Mouse (Mus musculus): ENCODE measurements around the gene Spag4.

Spag4 gene

DNA sequence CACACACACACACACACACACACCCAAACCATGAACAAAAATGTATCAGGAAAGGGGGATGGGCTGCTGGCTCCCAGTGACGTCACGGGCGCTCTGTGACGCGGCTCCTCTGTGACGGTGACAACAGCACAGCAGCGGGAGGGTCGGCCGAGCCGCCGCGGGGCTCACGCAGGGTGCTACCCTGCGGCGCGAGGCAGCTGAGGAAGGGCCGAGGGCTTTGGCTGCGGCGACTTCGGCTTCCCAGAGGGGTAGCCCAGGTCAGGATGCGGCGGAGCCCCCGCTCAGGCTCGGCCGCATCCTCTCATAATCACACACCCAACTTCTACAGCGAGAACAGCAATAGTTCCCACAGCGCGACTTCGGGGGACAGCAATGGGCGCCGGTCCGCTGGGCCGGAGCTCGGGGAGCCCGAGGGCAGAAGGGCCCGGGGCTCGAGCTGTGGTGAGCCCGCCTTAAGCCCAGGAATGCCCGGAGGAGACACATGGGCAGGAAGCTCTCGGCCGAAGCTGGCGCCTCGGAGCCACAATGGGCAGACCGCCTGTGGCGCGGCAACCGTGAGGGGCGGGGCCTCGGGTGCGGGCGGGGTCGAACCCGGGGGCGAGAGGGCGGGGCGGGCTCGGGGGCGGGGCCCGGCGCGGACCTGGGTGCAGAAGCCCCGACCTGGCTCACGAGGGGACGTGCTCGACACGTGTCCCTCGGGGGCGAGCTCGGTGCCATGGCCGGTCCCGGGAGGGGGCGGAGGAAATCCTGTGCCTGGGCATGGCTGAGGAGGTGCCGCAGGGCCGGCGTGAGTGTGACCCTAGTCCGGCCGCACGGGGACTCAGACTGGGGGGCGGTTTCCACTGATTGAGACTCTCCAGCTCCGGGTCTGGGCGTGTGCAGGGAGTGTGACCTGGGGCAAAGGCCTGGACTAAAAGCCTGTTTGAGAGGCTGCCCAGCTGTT is at the start of gene Spag4:
Spag4 (plus strand) TSS at position 77 of the 943 bp plus-strand sequence.
- DNase-seq (ENCODE audit: low read depth in 1 of 2, low spot score in 2 of 2): peak; percentile 8 to 56

GRCm38 (mm10) chr2:156018106-156018505 is 46.9 kb upstream of the Spag4 start:
- DNase-seq (ENCODE audit: low read depth in 1 of 2, low spot score in 2 of 2): no peak

DNA sequence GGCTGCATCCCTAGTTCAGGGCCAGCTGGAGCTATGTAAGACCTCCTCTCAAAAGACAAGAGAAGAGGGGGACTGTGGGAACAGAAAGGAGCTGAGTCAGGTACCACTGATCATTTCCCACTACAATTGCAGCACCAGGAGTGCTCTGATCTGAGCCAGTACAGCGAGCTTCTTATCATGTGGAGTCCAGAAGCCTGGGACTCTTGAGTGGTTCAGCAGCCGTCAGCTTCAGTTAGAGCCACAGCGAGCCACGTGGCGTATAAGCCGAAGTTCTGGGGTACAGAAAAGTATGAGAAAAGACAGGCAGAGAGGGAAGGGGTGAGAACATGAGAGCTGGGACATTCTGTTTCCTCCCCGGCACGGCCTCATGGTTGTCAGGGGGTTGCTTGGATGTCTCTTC is 43.8 kb upstream of the Spag4 start:
- no peak for DNase-seq (ENCODE audit: low read depth in 1 of 2, low spot score in 2 of 2)

GRCm38 (mm10) chr2:156021765-156022164 is 43.2 kb upstream of the Spag4 start:
- DNase-seq (ENCODE audit: low read depth in 1 of 2, low spot score in 2 of 2): no peak

GRCm38 (mm10) chr2:156025482-156025881 is 39.5 kb upstream of the Spag4 start:
- no peak for DNase-seq (ENCODE audit: low read depth in 1 of 2, low spot score in 2 of 2)

DNA sequence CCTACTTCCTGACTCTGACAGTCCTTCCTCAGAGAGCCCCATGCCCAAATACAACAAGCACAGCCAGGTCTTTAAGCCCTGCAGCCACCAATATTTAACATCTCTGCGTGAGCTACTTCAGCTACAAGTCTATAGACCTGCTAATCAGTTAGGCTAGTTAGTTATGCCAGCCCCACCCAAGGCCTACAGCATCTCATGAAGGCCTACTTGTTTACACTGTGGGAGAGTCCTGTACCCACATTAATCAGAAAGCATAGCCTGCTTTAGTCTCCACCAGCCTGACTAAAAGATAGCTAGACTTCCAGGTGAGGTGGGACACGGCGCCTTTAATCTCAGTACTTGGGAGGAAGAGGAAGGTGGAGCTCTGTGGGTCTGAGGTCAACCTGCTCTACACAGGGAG is 25.6 kb upstream of the Spag4 start:
- DNase-seq (ENCODE audit: low read depth in 1 of 2, low spot score in 2 of 2): no peak

GRCm38 (mm10) chr2:156042903-156043302 is 22.1 kb upstream of the Spag4 start:
- no peak for DNase-seq (ENCODE audit: low read depth in 1 of 2, low spot score in 2 of 2)

DNA sequence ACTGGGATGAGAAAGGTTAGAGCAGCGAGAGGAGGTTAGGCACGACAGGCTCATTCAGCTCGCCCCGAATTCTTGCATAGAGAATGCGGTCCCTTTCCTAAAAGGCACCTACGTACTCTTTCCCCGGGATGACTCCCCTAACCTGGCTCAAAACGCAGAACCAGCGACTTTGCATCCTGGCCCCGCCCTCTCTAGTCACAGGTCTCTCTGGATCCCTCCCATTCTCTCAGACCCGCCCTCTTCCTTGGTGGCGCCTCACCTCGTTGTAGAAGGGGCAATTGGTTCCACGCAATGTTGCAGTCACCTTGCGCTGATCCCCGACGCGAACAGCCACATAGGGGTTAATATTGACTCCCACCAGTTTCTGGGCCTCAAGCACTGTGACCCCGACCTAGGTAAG is 17.0 kb upstream of the Spag4 start:
- DNase-seq (ENCODE audit: low read depth in 1 of 2, low spot score in 2 of 2): no peak

DNA sequence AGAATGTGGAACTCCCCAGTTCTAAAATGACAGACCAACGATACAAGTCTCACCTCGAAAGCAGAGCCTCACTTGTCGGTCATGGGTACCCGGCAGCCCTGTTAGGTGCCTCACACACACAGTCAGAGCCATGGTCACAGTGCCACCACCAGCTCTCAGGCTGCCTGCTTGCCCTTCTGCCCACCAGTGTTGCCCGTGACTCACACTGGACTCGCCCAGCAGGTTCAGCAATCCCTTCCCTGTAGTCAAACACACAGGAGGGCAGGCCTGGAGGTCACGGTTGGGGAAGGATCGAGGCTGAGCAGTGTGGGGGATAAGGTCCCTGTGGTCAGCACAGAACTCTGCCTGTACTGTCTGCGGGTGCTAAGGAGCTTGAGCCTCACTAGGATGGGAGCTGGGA is 12.2 kb upstream of the Spag4 start, which contains the start of gene Fer1l4:
Fer1l4 (minus strand) TSS at position 132 of the 400 bp plus-strand sequence.
- no peak for DNase-seq (ENCODE audit: low read depth in 1 of 2, low spot score in 2 of 2)

GRCm38 (mm10) chr2:156066126-156066525 is 1.2 kb downstream of the Spag4 start:
- DNase-seq (ENCODE audit: low read depth in 1 of 2, low spot score in 2 of 2): no peak

GRCm38 (mm10) chr2:156067916-156068315 is 2.9 kb downstream of the Spag4 start:
- no peak for DNase-seq (ENCODE audit: low read depth in 1 of 2, low spot score in 2 of 2)

DNA sequence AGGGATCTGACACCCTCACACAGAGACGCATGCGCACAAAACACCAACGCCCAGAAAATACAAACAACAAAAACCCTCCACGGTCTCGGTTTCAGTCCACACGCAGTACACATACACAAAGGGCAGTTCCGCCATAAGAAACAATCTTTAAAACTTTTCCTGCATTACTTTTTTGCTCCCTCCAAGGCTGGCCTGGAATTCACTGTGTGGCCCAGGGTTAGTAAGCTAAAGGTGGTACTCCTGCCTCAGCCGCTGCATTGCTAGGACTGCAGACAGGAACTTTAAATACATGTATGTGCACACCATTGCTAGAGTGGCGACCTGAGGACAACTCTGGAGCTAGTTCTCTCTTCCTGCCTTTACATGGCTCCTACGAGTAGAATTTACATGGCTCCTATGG is 6.3 kb downstream of the Spag4 start:
- no peak for DNase-seq (ENCODE audit: low read depth in 1 of 2, low spot score in 2 of 2)

DNA sequence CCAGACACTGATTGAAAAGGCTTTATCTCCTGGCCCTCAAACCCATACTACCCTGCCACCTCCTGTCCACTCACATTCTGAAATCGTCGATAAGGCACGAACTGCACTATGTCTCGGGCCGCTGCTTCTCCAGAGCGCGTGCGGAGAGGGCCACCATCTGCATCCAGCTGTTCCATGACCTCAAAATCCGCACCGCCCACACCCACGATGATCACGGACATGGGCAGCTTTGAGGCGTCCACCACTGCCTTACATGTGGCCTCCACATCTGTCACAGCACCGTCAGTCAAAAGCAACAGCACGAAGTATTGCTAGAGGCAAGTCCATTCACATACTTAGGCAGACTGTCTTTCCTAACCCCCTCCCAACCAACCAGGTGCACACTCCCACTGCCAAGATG is 8.8 kb downstream of the Spag4 start:
- no peak for DNase-seq (ENCODE audit: low read depth in 1 of 2, low spot score in 2 of 2)

GRCm38 (mm10) chr2:156077461-156077860 is 12.5 kb downstream of the Spag4 start:
- no peak for DNase-seq (ENCODE audit: low read depth in 1 of 2, low spot score in 2 of 2)

DNA sequence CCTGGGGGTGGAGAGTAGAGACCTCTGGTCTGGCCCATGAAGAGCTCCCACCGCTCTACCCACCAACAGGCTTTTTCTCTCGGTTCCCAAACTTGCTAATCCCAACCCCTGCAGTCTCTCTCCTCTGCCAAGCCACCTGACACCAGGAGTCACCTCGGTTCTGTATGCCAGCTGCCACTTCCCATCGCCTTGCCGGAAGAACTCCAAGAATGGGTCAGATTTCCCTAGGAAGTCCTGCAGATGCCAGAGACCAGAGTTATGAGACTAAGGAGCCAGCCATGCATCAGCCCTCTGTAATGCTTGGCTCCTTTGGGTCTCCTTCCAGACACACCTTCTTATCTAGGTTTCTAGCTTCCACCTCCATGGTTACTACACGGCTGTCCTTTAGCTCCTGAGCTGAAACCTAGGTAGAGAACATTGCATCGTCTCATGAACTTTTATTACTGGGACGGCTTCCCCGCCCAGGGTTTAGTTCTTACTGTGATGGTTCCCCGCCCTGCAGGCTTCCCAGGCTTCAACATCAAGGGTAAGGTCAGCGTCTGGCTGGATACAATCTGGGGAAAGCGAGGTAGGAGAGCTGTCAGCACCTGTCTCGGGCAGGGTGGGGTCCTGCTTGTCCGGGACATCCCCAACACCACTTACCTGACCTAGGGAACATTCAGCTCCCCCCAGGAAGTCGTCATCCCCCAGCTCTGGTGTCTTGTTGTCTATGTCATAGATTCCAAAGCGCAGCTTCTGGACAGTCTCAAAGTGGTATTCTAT is 13.6 kb downstream of the Spag4 start:
- DNase-seq (ENCODE audit: low read depth in 1 of 2, low spot score in 2 of 2): no peak

DNA sequence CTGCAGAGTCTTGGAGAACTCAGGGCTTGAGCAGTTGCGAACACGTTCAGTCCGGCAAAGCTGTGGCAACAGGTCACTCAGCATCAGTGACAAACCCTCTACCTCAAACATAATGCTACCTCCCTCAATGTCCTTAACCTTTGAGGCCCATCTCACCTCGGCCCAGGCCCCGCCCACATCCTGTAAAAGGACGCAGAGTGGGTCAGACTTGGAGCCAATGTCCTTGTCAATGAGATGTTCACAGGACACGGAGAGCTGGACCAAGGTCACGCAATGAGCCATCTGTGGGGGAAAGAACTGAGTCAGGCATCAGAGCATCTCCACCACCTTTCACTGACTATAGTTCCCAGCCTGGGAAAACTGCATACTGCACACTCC is 14.2 kb downstream of the Spag4 start:
- no peak for DNase-seq (ENCODE audit: low read depth in 1 of 2, low spot score in 2 of 2)

GRCm38 (mm10) chr2:156079674-156080073 is 14.7 kb downstream of the Spag4 start:
- no peak for DNase-seq (ENCODE audit: low read depth in 1 of 2, low spot score in 2 of 2)

DNA sequence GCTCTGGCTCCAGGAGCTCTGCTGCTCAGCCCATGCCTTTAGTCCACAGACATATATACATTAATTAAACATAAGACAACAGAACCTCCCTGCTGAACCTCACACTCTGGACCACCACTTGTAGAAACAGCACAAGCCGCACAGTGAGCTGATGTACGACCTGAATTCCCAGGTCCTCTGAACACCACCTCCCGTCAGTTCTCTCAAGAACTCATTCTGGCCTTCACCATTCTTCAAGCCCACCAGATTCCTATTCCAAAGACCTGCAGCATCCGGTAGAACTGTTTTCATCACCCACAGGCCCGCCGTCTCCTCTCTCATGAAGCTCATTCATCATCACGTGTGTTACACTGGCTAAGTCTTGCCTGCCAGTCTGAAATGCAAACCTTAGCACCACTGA is 15.4 kb downstream of the Spag4 start:
- no peak for DNase-seq (ENCODE audit: low read depth in 1 of 2, low spot score in 2 of 2)

- no peak for DNase-seq (ENCODE audit: low read depth in 1 of 2, low spot score in 2 of 2)
Observed at GRCm38 (mm10) chr2:156084541-156084940, 19.6 kb downstream of the Spag4 start.

DNA sequence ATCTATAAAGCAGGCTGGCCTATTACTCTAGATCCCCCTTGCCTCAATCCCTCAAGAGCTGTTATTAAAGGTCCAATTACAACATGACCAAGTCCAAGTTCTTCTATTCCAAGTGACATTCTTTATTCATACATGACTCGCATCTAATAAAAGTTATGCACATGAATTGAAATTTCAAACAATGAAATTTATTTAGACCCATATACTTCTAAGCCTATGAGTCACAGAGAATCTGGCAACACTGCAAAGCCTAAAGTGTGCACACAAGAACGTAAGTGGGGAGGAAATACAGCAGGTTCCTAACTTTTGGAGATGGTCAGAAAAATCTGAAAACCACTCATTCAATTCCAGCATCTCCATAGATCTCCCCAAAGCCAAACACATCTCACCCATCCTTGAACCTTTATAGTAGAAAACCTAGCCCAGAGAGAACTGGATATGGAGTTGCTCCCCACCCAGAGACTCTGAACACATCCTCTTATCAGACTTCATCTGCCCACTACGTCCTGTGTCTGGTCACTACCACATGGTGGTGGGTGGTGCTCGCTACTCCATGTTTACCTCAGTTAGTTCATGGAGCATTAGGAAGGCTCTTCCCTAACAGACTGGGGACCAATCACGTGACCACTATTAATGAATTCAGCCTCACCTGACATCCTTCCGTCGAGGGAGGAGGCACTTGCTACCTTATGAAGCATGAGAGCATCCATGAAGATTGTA is 22.6 kb downstream of the Spag4 start:
- no peak for DNase-seq (ENCODE audit: low read depth in 1 of 2, low spot score in 2 of 2)

GRCm38 (mm10) chr2:156089799-156090198 is 24.8 kb downstream of the Spag4 start:
- no peak for DNase-seq (ENCODE audit: low read depth in 1 of 2, low spot score in 2 of 2)

- DNase-seq (ENCODE audit: low read depth in 1 of 2, low spot score in 2 of 2): no peak
Observed at GRCm38 (mm10) chr2:156091926-156092325, 27.0 kb downstream of the Spag4 start.

Measured in monocyte, adult 2 months (primary cell).